Mouse (Mus musculus) liver, embryonic 14.5 days (tissue): ENCODE results near the gene Fgf10. TPM values are rescaled to one million over a fixed set of nuclear protein-coding genes. Genes with fewer than 3 reads are reported as not detected.

Source experiments
- ATAC-seq: fragments of 200-750 bp; cut with Nextera tagmentation; 2 replicates; pipeline ENCODE4 v1.8.0; 2017; ENCODE audit warnings: moderate number of reproducible peaks, mild to moderate bottlenecking, moderate library complexity; ENCODE audit not compliant: insufficient read depth
- DNase-seq, 3 experiments: peaks; one replicate each; pipeline ENCODE4 v3.0.0-alpha.2; 2012 to 2013; ENCODE audit warnings: low read depth in 3 of 3, low spot score in 3 of 3
- H3K27ac ChIP-seq: fragments of 300-500 bp; sonication (generic); 2 replicates; pipeline ENCODE4 v1.5.1; 2014; ENCODE audit warnings: moderate library complexity, mild to moderate bottlenecking, control low read depth, inconsistent platforms
- H3K27me3 ChIP-seq: fragments of 300-500 bp; sonication (generic); 2 replicates; pipeline ENCODE4 v1.6.1; 2014; ENCODE audit warnings: mild to moderate bottlenecking, low read length, moderate library complexity; ENCODE audit not compliant: control insufficient read depth, insufficient read depth
- H3K36me3 ChIP-seq: fragments of 300-500 bp; sonication (generic); replicated peaks from 2 replicates; pipeline ENCODE4 v1.6.1; 2014; ENCODE audit warnings: low read depth; ENCODE audit not compliant: control insufficient read depth, insufficient read depth
- H3K4me1 ChIP-seq, 2 experiments: fragments of 200-500 bp in 1 of 2; fragments of 300-500 bp in 1 of 2; sonication (generic) in 1 of 2; replicated peaks; 2 replicates each; pipeline ENCODE4 v1.6.1; 2012 to 2014; ENCODE audit warnings: antibody characterized with exemption in 1 of 2, inconsistent platforms in 1 of 2, low read length in 1 of 2; ENCODE audit not compliant: control insufficient read depth in 2 of 2, insufficient read depth in 2 of 2
- H3K4me2 ChIP-seq: fragments of 300-500 bp; sonication (generic); 2 replicates; pipeline ENCODE4 v1.6.1; 2014; ENCODE audit warnings: low read depth, mild to moderate bottlenecking, control low read depth, moderate library complexity
- H3K4me3 ChIP-seq, 2 experiments: fragments of 200-500 bp in 1 of 2; fragments of 300-500 bp in 1 of 2; sonication (generic) in 1 of 2; 2 replicates each; pipeline ENCODE4 v1.5.1; 2012 to 2014; ENCODE audit warnings: low read depth in 2 of 2, low read length in 2 of 2, mild to moderate bottlenecking in 2 of 2, control low read depth in 1 of 2, inconsistent platforms in 1 of 2, moderate library complexity in 1 of 2; ENCODE audit not compliant: insufficient read depth in 1 of 2
- H3K9ac ChIP-seq: fragments of 300-500 bp; sonication (generic); replicated peaks from 2 replicates; pipeline ENCODE4 v1.6.1; 2014; ENCODE audit warnings: mild to moderate bottlenecking, control low read depth, moderate library complexity
- H3K9me3 ChIP-seq: fragments of 300-500 bp; sonication (generic); 2 replicates; pipeline ENCODE4 v1.6.1; 2016; ENCODE audit warnings: low read length, mixed read lengths; ENCODE audit not compliant: control insufficient read depth
- CTCF ChIP-seq: IDR thresholded peaks from 2 replicates; pipeline ENCODE4 v1.5.1; 2016; ENCODE audit warnings: antibody characterized with exemption, low read depth, control low read depth
- EP300 ChIP-seq: IDR thresholded peaks from 2 replicates; pipeline ENCODE4 v1.6.1; 2016; ENCODE audit warnings: antibody characterized with exemption, low read depth
- WGBS: fragments of 180-500 bp; shearing (Covaris S2); extraction: QIAGEN DNeasy Blood & Tissue Kit; methylation state at CpG from one replicate; pipeline ENCODE4 v1.1.7; 2014; ENCODE audit not compliant: insufficient replicate concordance; 5-methylcytosine and 5-hydroxymethylcytosine counted together
- polyA plus RNA-seq, 2 experiments: library from polyadenylated mRNA; depleted of rRNA in 1 of 2; stranded (reverse) in 1 of 2; unstranded in 1 of 2; fragments of >200 nt; fragmentation: Nextera tagmentation in 1 of 2; extraction: Ambion mirVana in 1 of 2; gene quantifications; 2 replicates each; pipeline versions ENCODE4 v1.2.1 to v1.2.3; 2012 to 2014

The Fgf10 gene
- polyA plus RNA-seq, 2 experiments, result 0.04 to 0.08 TPM

DNA sequence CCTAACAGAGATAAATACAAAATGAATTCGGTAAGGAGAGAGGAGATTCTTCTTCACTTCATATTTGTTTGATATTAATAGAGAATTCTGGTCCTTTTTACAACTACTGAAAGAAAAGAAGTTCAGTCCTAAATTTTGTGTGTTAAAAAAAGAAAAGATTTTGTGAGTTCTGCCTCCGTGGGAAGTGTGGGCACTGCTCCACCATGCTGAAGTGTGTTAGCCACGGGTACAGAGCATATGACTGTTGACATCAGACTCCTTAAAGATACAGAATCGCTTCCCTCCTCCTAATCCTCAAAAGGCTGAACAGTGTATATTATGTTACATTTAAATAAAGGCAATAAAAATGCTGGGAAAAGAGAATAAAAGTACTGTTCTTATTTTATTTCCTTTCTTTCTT lies 122.2 kb downstream of the Fgf10 start:
- Histone ChIP-seq H3K4me2 (no peak overlapping the region), H3K4me1 (no peaks in the 10 kb centered on the region), H3K9ac (no peak overlapping the region), H3K27me3 (no peaks in the 10 kb centered on the region), H3K9me3 (no peaks in the 10 kb centered on the region), H3K4me3 (no peak overlapping the region), H3K36me3 (no peaks in the 10 kb centered on the region), H3K27ac (no peak overlapping the region)
- DNase-seq (no peak), ATAC-seq (no peak)
- WGBS, result 36% methylated on average over 4 of the region's 4 CpGs
- TF ChIP-seq CTCF (no peak), EP300 (no peak)

DNA sequence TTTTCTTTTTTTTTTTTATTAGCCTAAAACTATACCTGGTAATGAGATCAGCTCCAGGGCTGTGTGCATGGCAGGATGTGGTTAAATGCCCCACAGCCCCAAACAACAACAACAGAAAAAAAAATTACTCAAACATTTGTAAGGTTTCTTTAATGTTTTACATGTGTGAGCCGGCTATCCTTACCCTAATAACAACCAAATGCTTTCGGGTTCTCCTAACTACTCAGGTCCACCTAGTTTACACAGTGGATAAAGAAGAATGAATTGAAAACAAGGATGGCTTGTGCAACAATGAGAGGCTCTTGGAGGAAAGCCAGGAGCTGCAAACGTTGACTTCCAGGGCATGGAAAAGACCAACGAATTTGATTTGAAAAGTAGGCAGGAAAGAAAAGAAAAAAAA lies 122.6 kb downstream of the Fgf10 start:
- Histone ChIP-seq H3K4me2 (no peak overlapping the region), H3K9me3 (no peaks in the 10 kb centered on the region), H3K27me3 (no peaks in the 10 kb centered on the region), H3K4me3 (no peak overlapping the region), H3K27ac (no peak overlapping the region), H3K36me3 (no peaks in the 10 kb centered on the region), H3K4me1 (no peaks in the 10 kb centered on the region), H3K9ac (no peak overlapping the region)
- DNase-seq (no peak), ATAC-seq (no peak)
- WGBS, result 25% methylated on average over 4 of the region's 4 CpGs
- TF ChIP-seq EP300 (no peak), CTCF (no peak)

DNA sequence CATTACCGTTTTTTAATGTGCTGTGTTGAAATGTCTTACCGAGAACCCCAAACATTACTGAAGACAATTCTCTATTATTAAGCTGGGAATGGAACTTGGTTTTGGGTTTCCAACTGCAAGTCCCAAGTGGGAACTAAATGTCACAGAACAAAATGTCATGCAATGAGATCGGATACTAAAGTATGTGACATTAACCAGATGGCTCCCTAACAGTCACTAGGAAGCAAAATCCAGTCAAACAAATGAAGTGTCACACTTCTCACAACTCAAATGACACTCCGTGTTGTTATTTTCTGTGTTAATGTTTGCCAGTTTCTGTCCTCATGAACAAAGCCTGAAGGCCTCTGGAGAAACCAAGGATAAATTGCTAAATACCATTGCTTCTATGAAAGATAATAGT lies 130.6 kb downstream of the Fgf10 start:
- Histone ChIP-seq H3K27me3 (no peaks in the 10 kb centered on the region), H3K4me2 (no peak overlapping the region), H3K9ac (no peak overlapping the region), H3K9me3 (no peaks in the 10 kb centered on the region), H3K27ac (no peak overlapping the region), H3K4me3 (no peak overlapping the region), H3K4me1 (no peaks in the 10 kb centered on the region), H3K36me3 (no peaks in the 10 kb centered on the region)
- no peak for DNase-seq
- no peak for TF ChIP-seq CTCF
- no peak for TF ChIP-seq EP300
- WGBS, result 56% methylated on average over 4 of the region's 4 CpGs
- no peak for ATAC-seq

DNA sequence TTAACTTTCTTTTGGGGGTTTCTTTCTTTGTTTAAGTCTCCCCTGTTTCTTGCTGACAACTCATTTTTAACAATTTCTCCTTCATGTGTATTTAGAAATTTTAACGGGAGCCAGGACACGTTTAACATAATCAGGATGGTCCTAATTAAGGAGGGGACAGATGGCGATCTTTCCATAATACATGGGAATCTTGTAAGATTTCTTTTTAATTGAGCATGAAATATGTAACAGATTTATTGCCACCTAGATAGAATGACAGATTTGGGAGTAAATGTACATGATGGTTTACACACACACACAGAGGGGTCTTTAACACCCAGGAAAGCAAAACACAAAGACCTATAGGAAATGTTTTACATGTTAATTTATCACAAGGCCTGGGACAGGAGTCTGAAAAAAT lies 137.1 kb downstream of the Fgf10 start:
- no peak overlapping the region for H3K4me2 ChIP-seq
- no peak overlapping the region for H3K4me3 ChIP-seq
- no peak overlapping the region for H3K9ac ChIP-seq
- H3K9me3 ChIP-seq, result no peaks in the 10 kb centered on the region
- no peaks in the 10 kb centered on the region for H3K36me3 ChIP-seq
- no peaks in the 10 kb centered on the region for H3K4me1 ChIP-seq
- DNase-seq (no peak), ATAC-seq (no peak)
- WGBS, result 72% methylated on average over 3 of the region's 3 CpGs
- no peak for TF ChIP-seq CTCF
- no peak for TF ChIP-seq EP300
- no peak overlapping the region for H3K27ac ChIP-seq
- no peaks in the 10 kb centered on the region for H3K27me3 ChIP-seq

DNA sequence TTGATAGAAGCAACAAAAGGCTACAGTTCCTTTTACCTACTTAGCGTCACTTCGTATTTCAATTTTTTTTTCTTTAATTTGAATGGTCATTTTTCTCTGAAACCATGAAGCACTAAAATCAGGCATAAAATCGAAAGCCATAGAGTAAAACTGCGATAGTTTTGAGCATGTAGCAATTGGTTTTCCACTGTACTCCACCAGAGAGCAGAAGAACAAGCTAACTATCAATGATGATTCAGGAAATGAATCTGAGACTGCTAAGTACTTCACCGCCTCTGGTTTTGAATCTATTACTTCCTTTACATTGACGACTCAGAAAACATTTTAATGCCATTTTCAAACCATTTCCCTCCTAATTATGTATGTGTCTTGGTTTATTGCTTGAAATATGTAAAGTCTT lies 150.2 kb downstream of the Fgf10 start:
- H3K9me3 ChIP-seq, result no peaks in the 10 kb centered on the region
- DNase-seq, result no peak
- 61% methylated on average over 6 of the region's 6 CpGs for WGBS
- H3K36me3 ChIP-seq, result no peaks in the 10 kb centered on the region
- H3K9ac ChIP-seq, result no peak overlapping the region
- no peak for ATAC-seq
- H3K27ac ChIP-seq, result no peak overlapping the region
- no peak overlapping the region for H3K4me2 ChIP-seq
- no peaks in the 10 kb centered on the region for H3K27me3 ChIP-seq
- H3K4me1 ChIP-seq, result no peaks in the 10 kb centered on the region
- TF ChIP-seq CTCF (no peak), EP300 (no peak)
- no peak overlapping the region for H3K4me3 ChIP-seq
